Mouse (Mus musculus): ENCODE measurements around the gene Ms4a10.

GRCm38 (mm10) chr19:10921058-10921457 is 53.4 kb downstream of the Ms4a10 start:
- TF ChIP-seq CTCF (IDR thresholded peaks at IDR 0.05; ENCODE audit: extremely low read depth, insufficient read length, insufficient replicate concordance, low read depth, low read length) (no peak), POLR2A (IDR thresholded peaks at IDR 0.05; ENCODE audit: low read depth, low read length) (no peak)

All from small intestine, adult 2 months (tissue).